Mouse (Mus musculus) spleen, postnatal 14 days (tissue): ENCODE data around the gene Ppm1b.
A peak's percentile ranks its signal among the peaks of the same experiment; 100 is the strongest.

Experiments
- DNase-seq, 2 experiments: peaks; one replicate each; pipeline ENCODE4 v3.0.0; 2021 to 2022; ENCODE audit warnings: low spot score in 2 of 2

The Ppm1b gene

GRCm38 (mm10) chr17:84957487-84958259, 1.1 kb downstream of the Ppm1b start:
- DNase-seq, result peak; percentile 98 to 99

- peak in 1 of 2 experiments; percentile 28 for DNase-seq
Measured at GRCm38 (mm10) chr17:84958411-84958911, 1.9 kb downstream of the Ppm1b start.

GRCm38 (mm10) chr17:84958986-84959664, 2.6 kb downstream of the Ppm1b start:
- DNase-seq, result no peak

GRCm38 (mm10) chr17:84959665-84960020, 3.1 kb downstream of the Ppm1b start:
- DNase-seq, result no peak

GRCm38 (mm10) chr17:84960136-84960535, 3.6 kb downstream of the Ppm1b start:
- DNase-seq, result no peak

- no peak for DNase-seq
Measured at GRCm38 (mm10) chr17:84962046-84962445, 5.5 kb downstream of the Ppm1b start.

- no peak for DNase-seq
Measured at GRCm38 (mm10) chr17:84963651-84964050, 7.1 kb downstream of the Ppm1b start.

- no peak for DNase-seq
Measured at GRCm38 (mm10) chr17:84966231-84966630, 9.7 kb downstream of the Ppm1b start.

GRCm38 (mm10) chr17:84967045-84967444, 10.5 kb downstream of the Ppm1b start:
- DNase-seq, result no peak

GRCm38 (mm10) chr17:84969916-84970315, 13.4 kb downstream of the Ppm1b start:
- no peak for DNase-seq

GRCm38 (mm10) chr17:84981721-84982120, 25.2 kb downstream of the Ppm1b start:
- no peak for DNase-seq

- no peak for DNase-seq
Measured at GRCm38 (mm10) chr17:84982735-84983134, 26.2 kb downstream of the Ppm1b start.

- no peak for DNase-seq
Measured at GRCm38 (mm10) chr17:84986368-84986767, 29.8 kb downstream of the Ppm1b start.

GRCm38 (mm10) chr17:84987834-84988410, 31.4 kb downstream of the Ppm1b start:
- DNase-seq, result no peak

GRCm38 (mm10) chr17:84988514-84988913, 32.0 kb downstream of the Ppm1b start:
- DNase-seq, result no peak

- no peak for DNase-seq
Measured at GRCm38 (mm10) chr17:84995844-84996243, 39.3 kb downstream of the Ppm1b start.

- DNase-seq, result no peak
Measured at GRCm38 (mm10) chr17:84997639-84998038, 41.1 kb downstream of the Ppm1b start.

GRCm38 (mm10) chr17:84999636-85000035, 43.1 kb downstream of the Ppm1b start:
- no peak for DNase-seq

- DNase-seq, result no peak
Measured at GRCm38 (mm10) chr17:85013485-85013884, 56.9 kb downstream of the Ppm1b start.

GRCm38 (mm10) chr17:85014632-85015031, 58.1 kb downstream of the Ppm1b start:
- no peak for DNase-seq

- no peak for DNase-seq
Measured at GRCm38 (mm10) chr17:85018344-85018743, 61.8 kb downstream of the Ppm1b start.

GRCm38 (mm10) chr17:85018794-85019193, 62.3 kb downstream of the Ppm1b start:
- no peak for DNase-seq

GRCm38 (mm10) chr17:85020343-85020742, 63.8 kb downstream of the Ppm1b start:
- DNase-seq, result no peak
